Mouse (Mus musculus): ENCODE measurements around the gene Cep85l.

Cep85l gene

GRCm38 (mm10) chr10:53379709-53380106, at the start of gene Cep85l:
Cep85l (minus strand) TSS chr10:53379947.
- peak; percentile 80 for DNase-seq (ENCODE audit: low spot score)

GRCm38 (mm10) chr10:53428695-53429447, 49.1 kb upstream of the Cep85l start:
- DNase-seq (ENCODE audit: low spot score), result peak; percentile 6

GRCm38 (mm10) chr10:53426524-53426923, 46.8 kb upstream of the Cep85l start:
- no peak for DNase-seq (ENCODE audit: low spot score)

- DNase-seq (ENCODE audit: low spot score), result no peak
Measured at GRCm38 (mm10) chr10:53423091-53423490, 43.3 kb upstream of the Cep85l start.

GRCm38 (mm10) chr10:53422206-53422605, 42.5 kb upstream of the Cep85l start:
- no peak for DNase-seq (ENCODE audit: low spot score)

DNA sequence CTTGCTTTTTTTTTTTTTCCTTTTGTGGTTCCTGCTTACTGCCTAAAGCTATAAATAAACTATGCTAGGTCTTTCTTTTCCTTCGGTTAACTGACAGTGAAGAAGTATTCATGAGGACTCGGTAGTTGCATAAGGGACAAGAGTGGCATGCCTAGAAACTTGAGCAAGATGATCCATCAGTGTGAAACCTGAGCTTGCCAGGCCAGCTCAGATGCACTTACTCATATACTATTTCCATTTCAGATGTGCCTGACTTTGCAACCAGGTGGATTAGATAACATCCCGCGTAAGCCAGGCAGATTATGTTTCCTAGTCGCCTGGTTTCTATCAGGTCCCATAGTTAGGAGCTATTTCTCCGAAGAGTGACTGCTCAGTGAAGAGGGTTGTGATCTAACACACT, 41.9 kb upstream of the Cep85l start:
- DNase-seq (ENCODE audit: low spot score), result no peak

DNA sequence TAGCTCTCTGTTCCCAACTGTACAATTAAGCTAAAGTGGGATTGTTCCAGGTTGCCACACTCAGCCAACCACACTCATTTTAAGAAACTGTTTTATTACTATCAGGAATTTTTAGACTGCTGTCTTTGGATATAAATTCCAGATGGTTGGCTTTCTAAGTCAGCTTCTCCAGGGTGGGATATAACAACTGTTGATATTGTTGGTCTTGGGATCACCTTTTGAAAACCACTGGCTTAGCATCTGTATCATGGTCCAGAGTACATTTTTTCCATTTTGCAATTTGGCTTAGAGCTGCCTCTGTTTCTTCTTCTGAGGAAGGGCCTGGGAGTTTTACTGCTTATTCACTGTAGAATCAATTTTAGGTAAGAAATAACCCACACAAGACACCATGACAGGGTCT, 40.3 kb upstream of the Cep85l start:
- no peak for DNase-seq (ENCODE audit: low spot score)

DNA sequence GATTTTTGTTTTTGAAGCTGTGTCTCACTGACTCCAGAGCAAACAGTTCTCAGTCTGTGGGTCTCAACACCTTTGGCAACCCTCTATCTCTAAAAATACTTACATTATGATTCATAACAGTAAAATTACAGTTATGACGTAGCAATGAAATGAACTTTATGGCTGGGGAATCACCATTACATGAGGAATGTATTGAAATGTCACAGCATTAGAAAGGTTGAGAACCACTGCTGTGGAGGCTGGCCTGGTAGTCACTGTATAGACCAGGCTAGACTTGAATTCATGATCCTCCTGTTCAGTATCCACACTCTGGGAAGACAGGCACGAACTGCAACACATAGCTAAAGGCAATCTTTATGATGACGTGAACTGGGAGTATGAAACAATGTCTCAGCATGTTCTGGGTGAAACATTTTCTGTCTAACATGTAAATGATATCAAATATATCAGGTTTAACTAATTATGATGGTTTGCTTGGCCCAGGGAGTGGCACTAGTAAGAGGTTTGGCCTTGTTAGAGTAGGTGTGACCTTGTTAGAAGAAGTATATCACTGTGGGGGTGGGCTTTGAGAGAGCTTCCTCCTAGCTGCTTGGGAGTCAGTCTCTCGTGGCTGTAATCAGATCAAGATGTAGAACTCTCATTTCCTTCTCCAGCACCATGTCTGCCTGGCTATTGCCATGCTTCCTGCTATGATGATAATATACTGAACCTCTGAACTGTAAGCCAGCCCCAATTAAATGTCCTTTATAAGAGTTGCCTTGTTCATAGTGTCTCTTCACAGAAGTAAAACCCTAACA, 39.6 kb upstream of the Cep85l start:
- DNase-seq (ENCODE audit: low spot score), result no peak

DNA sequence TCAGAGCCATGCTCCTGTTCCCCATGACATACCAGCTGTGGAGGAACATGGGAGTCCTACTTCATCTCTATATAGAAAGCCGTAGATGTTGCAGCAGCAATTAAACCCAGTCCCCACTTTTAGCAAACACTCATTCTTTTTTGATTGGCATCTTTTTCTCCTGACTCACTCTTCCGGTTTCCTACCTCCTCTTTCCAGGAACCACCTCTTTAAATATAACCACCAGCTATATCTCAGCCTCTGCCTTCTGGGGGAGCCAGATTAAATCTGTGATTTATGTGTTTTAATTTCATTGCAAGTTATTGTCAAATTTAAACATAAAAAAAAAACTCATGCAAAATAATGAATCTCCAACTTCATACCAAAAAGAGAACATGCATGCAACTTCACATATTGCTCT, 37.3 kb upstream of the Cep85l start:
- no peak for DNase-seq (ENCODE audit: low spot score)

DNA sequence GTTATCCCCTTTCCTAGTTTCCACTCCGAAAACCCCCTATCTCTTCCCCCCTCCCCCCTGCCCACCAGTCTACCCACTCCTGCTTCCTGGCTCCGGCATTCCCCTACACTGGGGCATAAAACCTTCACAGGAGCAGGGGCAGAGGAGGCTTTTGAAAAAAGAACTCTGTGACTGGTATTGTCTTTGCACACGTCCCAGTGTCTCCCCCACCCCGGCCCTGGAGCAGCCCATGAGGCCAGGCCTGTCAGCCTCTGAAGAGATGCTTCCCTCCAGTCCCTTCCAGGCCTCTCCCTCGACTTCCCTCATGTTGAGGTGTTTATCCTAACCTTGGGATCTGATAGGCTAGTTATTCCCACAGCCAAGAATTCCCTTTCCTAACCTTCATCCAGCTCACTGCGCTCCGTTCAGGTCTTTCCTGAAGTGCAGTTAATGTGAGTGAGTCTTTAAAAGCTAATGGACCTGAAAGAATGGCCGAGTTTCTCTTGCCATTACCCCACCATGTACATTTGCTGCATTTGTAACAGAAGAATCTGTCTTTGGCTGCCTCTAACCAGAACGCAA, 36.5 kb upstream of the Cep85l start:
- no peak for DNase-seq (ENCODE audit: low spot score)

- DNase-seq (ENCODE audit: low spot score), result no peak
Measured at GRCm38 (mm10) chr10:53415252-53415651, 35.5 kb upstream of the Cep85l start.

DNA sequence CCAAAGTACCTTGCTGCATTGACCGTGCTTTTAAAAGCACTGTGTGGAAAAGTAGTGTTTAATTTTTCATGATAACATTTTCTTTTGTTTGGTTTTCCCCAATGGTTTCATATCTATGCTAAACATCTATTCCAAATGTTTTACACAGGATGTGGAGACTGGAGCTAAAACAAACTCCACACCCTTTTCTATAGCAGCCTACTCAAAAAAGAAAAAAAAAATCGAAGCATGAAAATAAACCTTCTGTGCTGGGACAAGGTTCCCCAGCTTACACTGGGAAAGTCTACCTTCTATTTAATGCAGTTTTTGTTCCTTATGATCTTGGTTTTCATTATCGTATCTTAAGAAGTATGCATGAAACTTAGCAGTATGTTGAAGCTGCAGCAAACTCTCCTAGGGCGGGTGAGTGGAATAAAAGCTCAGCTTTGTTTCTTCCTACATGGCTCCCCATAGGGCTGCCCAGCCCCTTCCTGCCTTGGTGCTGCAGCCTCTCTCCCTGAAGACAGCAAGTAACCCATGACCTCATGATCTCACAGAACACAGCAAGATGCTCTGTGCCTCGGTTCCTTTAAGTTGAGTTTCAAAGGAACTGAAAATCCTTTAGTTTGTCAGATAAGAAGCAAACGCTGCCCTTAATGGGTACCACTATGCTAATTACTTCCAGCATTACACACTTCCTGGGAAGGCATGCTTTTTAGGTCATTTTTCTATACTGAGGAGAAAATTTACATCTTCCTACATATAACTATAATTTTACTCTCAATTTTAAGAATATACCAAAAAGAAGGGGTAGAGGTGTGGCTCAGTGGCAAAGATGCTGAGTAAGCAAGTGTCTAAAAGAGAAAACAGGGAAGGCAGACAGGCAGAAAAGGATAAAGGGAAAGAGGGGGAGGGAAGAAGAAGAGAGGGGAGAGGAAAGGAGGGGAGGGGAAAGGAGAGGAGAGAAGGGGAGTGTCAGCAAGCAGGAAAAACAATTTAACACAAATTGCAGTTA, 34.6 kb upstream of the Cep85l start:
- DNase-seq (ENCODE audit: low spot score), result no peak

- no peak for DNase-seq (ENCODE audit: low spot score)
Measured at GRCm38 (mm10) chr10:53412936-53413335, 33.2 kb upstream of the Cep85l start.

- DNase-seq (ENCODE audit: low spot score), result no peak
Measured at GRCm38 (mm10) chr10:53412165-53412564, 32.4 kb upstream of the Cep85l start.

DNA sequence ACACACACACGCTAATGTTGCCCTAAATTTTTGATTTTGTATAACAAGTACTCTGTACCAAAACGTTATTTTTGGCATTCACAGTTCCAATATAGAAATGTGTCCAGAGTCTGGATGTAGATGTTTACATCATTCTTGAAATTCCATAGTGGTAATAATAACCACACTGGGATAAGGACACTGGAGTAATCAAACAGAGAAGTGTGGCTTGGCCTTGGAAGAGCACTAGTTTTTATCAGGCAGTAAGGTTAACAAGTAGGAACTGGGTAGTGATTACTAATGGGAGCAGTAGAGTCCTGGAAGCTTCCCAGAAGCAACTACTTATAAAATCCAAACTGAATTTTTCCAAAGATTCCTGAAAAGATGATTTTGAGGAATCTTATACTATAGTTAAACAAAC, 31.1 kb upstream of the Cep85l start:
- no peak for DNase-seq (ENCODE audit: low spot score)

- DNase-seq (ENCODE audit: low spot score), result no peak
Measured at GRCm38 (mm10) chr10:53407422-53407821, 27.7 kb upstream of the Cep85l start.

GRCm38 (mm10) chr10:53406845-53407244, 27.1 kb upstream of the Cep85l start:
- DNase-seq (ENCODE audit: low spot score), result no peak

DNA sequence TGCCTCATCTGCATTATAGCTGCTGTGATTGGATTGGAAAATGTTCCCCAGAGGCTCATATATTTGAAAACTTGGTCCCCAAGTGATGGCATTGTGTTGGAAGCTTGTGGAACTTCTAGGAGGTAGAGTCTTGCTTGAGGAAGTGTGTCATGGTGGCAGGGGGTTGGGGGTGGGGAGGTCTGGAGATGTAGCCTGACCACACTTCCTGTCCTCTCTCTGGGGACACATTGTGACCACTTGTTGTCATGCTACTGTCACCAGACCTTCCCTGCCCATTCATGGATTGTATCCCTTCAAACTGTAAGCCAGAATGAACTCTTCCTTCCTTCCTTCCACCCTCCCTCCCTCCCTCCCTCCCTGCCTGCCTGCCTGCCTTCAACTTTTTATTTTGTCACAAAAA, 22.5 kb upstream of the Cep85l start:
- DNase-seq (ENCODE audit: low spot score), result no peak

GRCm38 (mm10) chr10:53399053-53399452, 19.3 kb upstream of the Cep85l start:
- no peak for DNase-seq (ENCODE audit: low spot score)

- DNase-seq (ENCODE audit: low spot score), result no peak
Measured at GRCm38 (mm10) chr10:53398540-53398902, 18.8 kb upstream of the Cep85l start.

DNA sequence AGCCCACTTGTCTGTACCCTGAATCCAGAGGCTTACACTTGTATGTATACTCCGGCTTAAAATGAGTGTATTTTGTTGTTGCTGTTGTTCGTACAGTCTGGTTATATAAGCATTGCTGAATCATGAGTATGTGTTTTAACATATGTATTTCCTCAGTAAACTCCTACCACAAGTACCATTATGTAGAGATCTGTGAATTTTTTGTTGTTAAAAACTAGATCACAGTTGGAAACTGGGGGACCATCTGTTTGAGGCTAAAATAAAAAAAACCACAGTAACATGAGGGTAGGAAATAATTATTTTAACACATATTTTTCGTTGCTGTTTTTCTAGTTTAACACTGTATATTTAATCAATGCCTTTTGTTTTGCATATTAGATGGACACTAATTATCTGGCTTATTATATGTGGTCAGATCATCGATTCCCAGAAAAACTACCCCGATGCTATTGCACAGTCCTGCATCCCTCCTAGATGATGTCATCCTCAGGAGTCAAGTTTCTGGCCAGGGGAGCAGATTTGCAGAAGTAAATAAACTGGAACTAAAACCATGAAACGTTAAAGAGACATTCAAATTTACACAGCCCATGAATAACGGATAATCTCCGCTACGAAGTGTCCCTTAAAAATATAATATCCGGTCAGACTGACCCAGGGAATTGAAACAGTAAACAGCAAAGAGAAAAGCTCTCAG, 18.2 kb upstream of the Cep85l start:
- DNase-seq (ENCODE audit: low spot score), result no peak

Data from urinary bladder, postnatal 25 days (tissue).